Mouse (Mus musculus): ENCODE data around the gene Zfp180.
A peak's percentile ranks its signal among the peaks of the same experiment; 100 is the strongest.
"Not testable (repeated sequence)": the region's sequence is repeated elsewhere in the genome, so short reads cannot be mapped to it uniquely, and the experiment has no call there.

Zfp180 gene

DNA sequence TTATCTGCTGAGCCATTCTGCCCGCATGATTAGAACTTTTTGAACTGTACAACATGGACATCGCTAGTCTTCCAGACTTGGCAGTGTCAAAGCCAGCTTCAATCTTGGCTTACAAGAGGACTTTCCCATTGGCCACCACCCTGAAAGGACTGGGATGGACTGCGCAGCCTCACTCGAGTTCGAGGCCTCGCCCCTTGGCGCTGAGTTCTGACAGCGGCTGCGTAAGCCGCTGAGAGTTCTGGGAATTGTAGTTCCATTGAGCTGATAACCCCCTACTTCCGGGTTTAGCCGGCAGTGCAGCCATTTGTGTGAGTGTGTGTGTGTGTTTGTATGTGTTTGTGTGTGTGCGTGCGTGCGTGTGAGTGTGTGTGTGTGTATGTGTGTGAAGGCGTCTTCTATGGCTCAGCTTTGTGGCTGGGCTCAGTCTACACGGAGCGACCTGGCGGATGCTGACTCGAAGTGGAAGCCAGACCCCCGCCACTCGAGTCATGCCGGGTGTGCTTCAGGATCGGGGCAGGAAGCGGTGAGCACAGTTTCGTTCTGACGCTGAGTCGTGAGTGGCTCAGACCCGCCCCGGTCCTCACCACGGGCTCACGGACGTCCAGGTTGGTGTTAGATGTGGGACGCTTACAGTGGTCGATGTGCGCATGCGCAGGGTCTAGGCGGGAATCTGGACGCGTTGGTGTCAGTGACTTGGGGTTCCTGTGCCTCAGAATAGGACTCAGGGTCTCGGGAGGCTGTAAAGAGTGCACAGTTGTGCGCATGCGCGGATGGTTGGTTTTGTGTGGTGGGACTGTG, at the start of gene Zfp180:
TSS of gene Zfp180 (plus strand) at position 291 of the 798 bp plus-strand sequence.
- peak; percentile 98 for DNase-seq

DNA sequence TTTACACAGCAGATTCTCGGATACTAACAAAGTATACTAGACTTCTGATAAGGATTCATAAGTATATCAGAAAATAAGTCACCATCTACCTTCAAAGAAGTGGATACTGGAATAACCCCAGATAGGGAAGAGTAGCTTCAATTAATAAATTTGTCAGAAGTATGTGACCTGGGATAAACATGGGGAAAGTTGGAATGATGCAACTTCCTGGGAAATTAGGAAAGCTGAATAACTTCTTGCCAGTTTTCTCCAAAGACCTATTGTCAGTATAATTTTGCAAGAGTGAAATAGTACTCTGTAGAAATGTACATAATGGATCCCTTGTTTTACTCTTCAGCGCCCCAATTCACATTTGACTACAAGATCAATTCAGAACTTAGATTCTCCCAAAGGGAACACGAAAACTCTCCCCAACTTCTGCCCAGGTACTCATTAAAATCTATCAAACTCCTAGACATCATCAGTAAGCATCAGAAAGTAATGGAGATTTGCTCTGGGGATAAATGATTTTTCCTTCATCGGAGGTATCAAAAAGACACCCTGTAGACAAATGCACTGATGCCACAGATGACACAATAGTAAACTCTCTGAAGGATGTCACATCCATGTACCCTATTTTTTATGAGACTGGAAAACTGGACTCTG, 28.9 kb upstream of the Zfp180 start, which contains the start of gene Vmn1r183:
TSS of gene Vmn1r183 (plus strand) at position 595 of the 645 bp plus-strand sequence.
- no peak for DNase-seq

DNA sequence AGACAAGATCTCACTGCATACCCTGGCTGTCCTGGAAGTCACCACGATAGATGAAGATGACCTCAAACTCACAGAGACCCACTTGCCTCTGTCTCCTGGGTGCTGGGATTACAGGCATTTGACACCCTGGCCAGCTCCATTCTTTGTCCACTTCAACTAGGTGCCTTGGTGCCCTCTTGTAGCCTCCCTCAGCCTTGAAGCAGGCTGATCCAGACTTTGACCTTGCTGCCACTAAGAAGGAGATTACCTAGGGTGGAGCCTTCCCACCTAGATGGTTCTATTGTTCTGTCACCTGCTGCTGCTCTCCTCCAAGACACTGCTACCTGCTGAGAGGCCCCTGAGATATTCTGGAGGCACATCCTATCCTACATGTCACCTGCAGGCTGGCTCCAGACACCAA, 7.3 kb upstream of the Zfp180 start:
- DNase-seq: not testable (repeated sequence)

DNA sequence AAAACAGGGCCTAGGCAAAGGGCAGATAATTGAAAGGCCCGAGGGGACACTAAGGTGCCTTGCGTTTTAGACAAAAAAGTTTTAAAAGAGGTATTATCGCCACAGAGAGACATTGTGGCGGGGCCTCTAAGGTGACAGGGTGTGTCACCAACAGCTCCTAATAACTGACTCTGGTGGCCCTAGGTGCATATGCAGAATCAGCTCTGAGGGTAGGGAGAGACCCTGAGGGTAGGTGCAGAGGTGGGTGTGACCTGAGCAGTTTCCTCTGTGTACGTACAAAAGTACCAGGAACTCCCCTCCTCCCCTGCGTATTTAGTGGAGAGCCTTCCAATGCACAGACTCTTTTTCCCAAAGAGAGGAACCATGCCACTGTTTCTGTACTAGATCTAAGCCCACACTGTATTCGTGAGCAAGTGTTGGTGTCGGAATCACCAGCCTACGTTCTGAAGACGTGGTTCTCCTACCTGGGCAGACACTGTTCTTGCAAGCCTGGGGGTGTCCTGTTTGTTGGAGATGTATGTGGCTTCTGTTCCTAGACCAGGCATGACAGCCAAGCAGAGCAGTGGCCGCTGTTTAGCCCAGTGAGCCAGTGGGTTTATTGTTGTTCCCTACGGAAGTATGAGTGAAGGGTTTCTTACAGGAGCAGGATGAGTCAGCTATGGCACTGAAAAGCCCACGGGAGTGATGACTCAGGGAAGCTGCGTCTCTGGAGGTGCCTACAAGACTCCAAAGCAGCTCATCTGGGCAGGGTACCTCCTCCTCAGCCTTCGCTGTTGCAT, 922 bp downstream of the Zfp180 start:
- no peak for DNase-seq

DNA sequence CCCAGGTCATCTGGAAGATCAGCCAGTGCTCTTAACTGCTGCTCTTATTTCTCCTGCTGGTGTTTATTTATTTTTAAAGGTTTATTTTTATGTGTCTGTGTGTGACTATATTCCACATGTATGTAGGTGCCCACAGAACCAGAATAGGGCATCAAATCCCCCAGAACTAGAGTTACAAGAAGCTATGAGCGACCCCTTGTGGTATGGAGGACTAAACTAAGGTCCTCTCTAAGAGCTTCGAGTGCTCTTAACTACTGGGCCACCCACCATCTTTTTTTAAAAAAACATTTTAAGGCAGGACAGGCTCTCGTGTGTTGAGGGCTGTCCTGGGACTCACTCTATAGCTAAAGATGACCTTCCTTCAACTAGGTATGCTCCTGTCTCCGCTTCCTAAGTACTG, 5.1 kb downstream of the Zfp180 start:
- DNase-seq: no peak

DNA sequence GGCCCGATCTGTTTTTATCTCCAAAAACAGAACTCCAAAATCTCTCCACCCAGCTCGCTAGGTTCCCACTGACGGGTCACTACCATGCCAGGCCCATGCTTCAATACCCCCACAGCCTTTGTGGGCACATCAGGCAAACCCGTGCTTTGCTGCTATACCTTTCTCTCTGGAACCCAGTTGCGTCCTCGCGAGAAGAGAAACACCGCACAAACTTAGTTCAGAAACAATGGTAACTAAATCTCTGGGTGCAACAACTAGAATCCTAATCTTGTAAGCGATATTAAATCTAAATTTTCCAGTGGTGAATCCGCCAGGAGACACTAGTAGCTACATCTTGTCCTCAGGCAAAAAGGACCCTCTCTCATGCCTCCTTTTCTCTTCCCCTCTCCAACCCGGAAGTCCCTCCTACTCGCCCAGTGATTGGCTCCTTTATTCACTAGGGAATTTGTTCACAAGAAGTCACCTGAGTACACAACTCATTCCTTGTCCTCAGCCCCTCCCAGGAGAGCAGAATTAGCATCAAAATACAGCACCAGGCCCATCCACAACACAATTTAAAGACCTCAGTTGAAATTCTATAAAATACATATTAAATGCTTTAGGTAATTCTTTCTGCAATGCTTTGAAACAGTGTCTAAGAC, 5.9 kb downstream of the Zfp180 start:
- DNase-seq: no peak

DNA sequence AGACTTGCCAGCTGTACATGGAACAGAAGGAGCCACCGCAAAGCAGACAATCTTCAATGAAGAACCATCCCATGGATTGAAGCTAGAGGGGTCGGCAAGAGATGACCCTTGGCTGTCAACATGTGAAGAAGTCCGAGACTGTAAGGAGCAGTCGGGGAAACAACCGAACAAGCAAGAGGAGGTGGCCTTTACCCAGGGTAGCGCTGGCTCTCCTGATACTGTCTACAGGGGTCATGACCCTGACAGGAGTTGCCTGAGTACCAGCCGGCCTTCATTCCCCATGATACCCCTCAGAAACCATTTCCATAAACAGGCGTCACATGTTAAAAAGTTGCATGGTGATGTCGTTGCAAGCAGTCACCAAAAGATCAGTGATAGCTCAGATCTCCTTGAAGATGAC, 22.7 kb downstream of the Zfp180 start:
- no peak for DNase-seq

DNA sequence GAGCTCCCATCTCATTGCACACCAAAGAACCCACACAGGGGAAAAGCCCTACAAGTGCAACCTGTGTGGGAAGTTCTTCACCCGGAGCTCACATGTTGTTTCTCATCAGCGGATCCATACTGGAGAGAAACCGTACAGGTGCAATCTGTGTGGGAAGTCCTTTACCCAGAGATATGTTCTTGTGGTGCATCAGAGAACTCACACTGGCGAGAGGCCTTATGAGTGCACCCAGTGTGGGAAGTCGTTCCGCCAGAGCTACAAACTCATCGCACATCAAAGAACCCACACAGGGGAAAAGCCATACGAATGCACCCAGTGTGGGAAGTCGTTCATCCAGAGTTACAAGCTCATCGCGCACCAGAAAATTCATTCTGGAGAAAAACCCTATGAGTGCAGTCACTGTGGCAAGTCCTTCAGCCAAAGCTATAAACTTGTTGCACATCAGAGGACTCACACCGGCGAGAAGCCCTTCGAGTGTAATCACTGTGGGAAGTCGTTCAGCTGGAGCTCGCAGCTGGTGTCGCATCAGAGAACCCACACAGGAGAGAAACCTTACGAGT, 23.5 kb downstream of the Zfp180 start:
- no peak for DNase-seq

DNA sequence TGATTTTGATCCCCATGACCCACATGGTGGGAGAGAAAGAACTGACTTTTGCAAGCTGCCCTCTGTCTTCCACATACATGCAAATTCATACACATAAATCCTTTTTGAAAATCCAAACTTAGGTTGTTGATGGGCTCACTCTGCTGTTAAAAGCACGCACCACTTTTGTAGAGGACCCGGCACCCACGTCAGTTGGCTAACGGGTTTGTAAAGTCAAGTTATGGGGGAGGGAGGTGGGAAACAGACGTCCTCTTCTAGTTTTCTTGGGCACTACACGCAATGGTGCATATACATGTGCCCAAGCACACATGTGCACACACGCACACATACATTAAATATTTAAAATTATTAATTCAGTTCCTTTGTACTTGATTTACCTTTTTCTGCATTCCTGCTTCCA, 29.1 kb downstream of the Zfp180 start:
- DNase-seq: no peak

DNA sequence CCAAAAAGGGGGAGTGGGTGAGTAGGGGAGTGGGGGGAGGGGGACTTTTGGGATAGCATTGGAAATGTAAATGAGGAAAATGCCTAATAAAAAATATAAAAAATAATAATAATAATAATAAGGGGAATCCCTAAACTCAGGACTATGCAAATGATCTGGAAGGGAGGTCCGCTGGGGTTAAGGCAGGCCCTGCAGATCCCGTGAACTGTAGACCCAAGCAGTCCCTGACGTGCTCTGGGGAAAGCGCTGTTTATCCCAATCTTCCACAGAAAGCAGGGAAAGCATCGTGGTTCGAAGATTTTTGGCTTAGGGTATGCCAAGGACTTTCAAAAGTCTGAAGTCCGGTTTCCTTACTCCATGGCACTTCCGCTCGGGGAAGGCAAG, 30.0 kb downstream of the Zfp180 start:
- no peak for DNase-seq

DNA sequence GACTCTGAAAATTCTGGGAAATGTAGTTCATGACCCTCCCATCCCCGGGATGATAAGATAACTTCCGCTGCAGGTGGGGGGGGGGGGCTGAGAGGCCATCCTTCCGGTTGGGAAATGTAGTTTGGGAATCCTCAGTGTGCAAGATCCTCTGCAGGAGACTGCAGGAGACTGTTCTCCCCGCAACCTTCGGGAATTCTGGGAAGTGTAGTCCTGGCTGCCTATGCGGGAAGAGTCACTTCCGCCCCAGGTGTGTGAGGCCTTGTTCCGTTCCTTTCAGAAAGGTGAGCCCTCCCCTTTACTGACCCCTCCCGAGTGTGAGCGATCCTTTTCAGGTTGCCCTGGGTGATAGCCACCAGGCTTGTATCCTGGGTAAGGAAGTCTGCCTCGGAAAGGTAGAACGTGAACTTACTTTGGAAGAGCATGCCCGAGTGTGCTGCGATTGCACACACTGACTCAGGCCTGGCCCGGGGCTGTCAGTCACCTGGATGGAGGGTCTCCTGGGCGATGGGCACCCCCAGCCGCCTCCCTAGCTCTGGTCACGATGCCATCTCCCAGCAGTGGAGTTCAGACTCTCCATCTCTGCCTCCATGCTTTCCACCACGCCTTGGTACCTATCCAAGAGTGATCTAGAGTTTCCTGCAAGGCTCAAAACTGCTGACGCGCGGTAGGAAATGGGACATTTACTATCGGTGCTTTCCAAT, 30.6 kb downstream of the Zfp180 start, which contains the start of gene Zfp112:
TSS of gene Zfp112 (plus strand) at position 159 of the 701 bp plus-strand sequence.
- peak; percentile 91 for DNase-seq

DNA sequence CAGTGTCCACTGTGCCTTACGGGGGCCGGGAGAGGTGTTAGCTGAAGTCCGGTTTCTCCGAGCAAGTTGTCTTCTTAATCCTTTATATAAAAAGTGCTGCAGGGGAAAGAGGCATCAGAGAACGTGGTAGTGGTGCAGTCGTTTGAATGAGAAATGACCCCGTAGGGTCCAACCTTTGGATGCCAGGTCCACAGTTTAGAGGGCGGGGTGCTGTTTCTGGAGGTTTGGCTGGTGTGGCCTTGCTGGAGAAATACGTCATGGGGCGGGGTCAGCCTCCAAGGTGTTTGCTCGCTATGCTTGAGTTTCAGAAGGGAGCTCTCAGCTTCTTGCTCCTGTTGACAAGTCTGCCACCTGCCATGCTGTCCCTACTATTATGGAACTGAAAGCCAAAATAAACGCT, 31.3 kb downstream of the Zfp180 start:
- DNase-seq: peak; percentile 86

DNA sequence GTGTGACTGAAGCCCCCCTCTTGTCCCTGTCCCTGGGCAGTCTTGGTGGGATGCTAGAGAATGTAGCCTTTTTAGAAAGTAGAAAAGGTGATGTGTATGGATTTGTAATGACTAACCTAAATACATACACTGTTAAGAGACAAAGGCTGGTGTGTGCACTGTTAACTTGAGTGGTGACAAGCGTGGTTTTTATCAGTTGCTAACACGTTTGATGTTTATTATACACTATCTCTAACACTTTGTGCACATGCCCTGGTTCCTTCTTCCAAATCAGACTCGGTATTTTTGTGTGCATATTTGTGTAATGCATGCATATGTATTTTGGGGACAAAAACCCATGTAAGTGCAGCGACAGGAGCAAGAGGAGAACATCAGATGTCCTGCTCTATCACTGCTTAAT, 34.9 kb downstream of the Zfp180 start:
- no peak for DNase-seq

DNA sequence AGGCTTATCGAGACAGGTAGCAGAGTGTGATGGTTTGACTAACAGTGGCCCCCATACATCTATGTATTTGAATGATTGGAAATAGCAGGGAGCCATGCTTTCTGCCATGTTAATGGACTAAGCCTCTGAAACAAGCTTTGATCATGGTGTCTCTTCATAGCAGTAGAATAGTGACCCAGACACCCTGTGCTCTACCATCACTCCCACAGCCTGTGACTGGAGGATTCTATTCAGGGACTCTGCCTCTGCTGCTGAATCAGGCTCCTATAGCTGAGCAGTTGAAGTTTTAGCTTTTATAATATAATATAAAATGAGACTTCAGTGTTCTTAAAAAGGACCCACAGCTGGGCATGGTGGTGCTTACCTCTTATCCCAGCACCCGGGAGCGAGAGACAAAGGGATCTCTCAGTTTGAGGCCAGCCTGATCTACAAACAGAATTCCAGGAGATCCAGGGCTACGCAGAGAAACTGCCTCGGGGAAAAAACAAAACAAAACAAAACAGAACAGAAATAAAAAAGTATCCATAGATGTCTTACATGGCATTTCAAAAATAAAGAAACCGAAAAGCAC, 51.8 kb downstream of the Zfp180 start:
- no peak for DNase-seq

DNA sequence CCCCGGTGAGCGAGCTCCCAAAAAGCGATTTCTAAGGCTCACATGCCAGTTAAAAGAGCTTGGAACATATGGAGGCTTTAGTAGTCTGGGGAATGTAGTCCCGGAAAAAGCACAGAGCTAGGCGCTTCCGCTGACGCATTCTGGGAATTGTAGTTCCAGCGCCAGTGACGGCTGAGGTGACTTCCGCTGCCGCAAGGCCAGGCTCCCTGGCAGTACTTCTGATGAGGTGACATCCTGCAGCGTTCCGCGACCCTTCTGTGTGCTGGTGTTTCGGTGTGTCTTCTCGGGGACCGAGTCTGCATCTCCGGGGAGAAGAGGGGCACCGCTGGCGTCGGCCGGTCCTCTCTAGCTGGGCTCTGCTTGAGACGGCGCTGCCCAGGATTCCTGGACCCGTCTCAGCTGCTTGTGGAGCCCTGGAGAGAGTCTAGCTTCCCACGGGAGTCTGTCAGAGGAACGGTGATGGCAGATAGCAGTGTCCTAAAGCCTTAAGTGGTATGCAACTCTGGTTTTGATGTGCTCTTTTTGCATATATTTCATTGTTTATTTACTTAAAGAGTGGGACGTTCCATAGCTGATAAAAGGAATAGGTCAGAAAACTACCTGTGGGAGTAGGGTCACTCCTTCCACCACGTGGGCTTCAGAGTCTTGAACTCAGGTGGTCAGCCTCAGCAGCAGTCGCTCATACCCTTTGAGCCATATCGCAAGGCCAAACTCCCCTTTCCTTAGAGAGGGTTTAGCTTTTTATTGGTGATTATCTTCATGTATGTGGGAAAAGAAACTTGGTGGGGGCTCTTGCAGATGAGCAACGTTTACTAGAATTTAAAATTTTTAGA, 52.5 kb downstream of the Zfp180 start, which contains the start of gene Zfp235:
TSS of gene Zfp235 (plus strand) at position 174 of the 833 bp plus-strand sequence.
- DNase-seq: peak; percentile 91

DNA sequence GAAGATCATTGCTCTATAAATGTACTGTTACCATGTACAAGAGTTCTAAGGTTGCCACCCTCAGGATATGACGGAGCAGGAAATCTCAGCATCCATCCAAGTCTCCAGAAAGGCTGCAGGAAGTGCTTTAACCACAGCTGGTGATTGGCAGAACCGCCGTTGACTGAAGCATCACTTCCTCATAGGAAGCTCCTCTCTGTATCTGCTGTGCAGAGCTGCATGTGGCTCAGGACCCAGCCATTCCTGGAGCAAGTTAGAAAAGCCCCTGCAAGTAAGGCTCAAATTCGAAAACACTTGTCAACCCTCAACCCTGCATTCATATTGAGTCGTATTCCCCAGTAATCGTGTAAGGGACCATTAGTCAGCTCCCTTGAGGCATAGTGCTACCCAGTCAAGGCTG, 60.8 kb downstream of the Zfp180 start:
- no peak for DNase-seq

DNA sequence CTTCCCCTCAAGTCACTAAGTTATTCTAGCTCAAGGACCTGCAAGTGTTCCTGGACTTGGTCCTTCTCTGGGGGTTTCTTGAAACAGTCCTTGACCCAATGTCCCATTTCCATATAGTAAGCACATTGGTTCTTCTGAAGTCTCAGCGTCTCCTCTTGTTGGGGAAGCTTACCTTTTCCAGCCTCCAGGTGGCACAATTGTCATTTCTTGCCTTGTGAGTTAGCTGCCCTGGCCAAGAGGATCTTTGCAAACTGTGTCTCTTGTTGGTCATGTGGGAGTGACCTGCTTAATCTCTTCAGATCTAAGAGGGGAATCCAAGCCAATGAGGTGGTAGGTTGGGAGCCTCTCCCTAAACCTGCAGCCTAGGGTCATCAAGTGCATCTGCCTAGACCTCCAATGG, 71.5 kb downstream of the Zfp180 start:
- peak; percentile 15 for DNase-seq
